Mouse (Mus musculus) liver (tissue): ENCODE results near the gene Olfr1098.

Experiments used
- DNase-seq: peaks from one replicate; pipeline ENCODE4 v3.0.0-alpha.2; 2020; ENCODE audit warnings: mixed read lengths

Gene Olfr1098

DNA sequence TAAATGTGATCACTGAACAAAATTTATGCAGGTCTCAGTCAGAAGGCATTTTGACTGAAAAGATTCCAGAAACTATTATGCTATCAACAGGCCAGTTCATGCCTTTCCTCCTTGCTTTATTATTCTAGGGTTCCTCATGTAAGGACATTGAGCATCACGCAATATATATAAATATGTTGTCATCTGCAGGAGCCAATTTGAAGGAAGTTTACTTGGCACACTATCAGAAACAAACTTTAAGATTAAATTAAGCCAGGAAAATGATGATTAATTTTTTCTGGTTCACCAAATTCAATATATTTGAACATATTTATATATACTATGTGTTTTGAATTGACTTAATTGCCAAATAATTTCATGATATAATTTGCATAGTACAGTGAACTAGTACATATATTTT is at the start of gene Olfr1098:
Olfr1098 (minus strand) TSS at position 101 of the 400 bp plus-strand sequence.
- DNase-seq = no peak

DNA sequence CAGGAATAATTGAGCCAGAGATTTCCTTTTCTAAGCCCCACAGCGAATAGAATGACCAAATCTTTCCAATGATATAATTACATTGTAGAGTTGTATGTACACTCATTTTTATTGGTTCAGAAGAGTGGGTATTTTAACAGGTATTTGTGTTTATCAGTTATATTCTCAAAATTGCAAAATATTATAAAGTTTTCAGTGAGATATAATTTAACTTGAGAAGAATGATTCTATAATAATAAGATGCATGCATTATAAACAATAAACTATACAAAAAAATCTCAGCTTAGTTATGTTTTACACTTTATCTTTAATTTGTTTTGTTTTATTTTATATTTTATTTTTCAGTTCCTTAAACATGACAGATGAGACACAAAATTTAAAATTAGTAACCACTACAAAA is 36.2 kb upstream of the Olfr1098 start, which contains the start of gene Olfr1099:
Olfr1099 (minus strand) TSS at position 101 of the 400 bp plus-strand sequence.
- no peak for DNase-seq

DNA sequence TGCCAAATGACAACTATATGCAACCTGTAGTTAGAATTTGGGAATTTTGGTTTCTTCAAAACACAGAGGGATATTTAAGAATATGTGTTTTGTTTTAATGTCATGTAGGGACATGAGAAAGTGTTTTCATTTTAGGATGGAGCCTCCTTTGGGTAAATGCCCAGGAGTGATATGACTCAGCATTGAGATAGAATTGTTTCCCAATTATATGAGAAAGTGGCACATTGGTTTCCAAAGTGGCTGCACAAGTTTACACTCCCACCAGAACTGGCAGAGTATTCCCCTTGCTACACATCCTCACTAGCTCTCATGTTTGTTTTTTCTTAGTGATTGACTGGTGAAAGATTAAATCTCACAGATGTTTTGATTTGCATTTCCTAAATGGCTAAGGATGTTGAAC is 2.2 kb upstream of the Olfr1098 start:
- no peak for DNase-seq

DNA sequence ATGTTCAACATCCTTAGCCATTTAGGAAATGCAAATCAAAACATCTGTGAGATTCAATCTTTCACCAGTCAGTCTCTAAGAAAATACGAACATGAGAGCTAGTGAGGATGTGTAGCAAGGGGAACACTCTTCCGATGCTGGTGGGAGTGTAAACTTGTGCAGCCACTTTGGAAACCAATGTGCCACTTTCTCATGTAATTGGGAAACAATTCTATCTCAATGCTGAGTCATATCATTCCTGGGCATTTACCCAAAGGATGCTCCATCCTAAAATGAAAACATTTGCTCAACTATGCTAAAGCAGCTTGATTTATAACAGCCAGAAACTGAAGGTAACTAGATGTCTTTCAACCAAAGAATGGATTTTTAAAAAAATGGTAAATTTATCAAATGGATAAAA is 18.7 kb downstream of the Olfr1098 start:
- no peak for DNase-seq

DNA sequence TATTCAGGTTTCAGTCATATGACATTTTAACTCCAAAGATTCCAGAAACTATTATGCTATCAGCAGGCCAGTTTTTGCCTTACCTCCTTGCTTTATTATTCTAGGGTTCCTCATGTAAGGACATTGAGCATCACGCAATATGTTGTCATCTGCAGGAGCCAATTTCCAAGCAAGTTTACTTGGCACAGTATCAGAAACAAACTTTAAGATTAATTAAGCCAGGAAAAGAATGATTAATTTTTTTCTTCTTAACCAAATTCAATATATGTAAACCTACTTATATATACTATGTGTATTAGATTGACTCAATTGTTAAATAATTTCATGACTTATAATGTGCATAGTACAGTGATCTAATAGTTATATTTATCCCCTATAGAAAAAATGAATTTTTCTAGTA is 32.2 kb downstream of the Olfr1098 start, which contains the start of gene Olfr1097:
Olfr1097 (minus strand) TSS at position 101 of the 400 bp plus-strand sequence.
- no peak for DNase-seq

DNA sequence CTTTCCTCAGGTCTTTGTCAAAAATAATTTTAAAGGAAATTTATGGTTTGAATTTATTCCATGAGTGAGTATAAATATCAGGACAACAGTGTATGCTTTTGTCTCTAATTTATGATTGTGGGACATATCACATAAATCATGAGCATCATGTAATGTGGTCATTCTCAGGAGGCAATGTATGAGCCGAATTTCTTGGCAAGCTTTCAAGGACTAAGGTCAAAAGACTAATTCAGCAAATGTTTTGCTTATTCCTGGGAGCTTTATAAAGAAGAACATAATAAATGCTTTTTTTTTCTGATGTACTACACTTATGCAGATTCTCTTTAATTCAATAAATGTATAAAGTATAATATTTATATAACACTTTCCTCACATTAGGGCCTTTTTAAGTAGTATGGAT is 49.6 kb downstream of the Olfr1098 start, which contains the start of gene Gm13723:
Gm13723 (minus strand) TSS at position 101 of the 400 bp plus-strand sequence.
- DNase-seq = no peak
